Mouse (Mus musculus) heart, postnatal 0 days (tissue): ENCODE results near the gene Emilin2.

Experiments used
- CTCF ChIP-seq: IDR thresholded peaks from 2 replicates; pipeline ENCODE4 v1.5.1; 2016; ENCODE audit warnings: antibody characterized with exemption, control low read depth, low read depth
- EP300 ChIP-seq: IDR thresholded peaks from 2 replicates; pipeline ENCODE4 v1.6.1; 2016; ENCODE audit warnings: antibody characterized with exemption, low read depth

DNA sequence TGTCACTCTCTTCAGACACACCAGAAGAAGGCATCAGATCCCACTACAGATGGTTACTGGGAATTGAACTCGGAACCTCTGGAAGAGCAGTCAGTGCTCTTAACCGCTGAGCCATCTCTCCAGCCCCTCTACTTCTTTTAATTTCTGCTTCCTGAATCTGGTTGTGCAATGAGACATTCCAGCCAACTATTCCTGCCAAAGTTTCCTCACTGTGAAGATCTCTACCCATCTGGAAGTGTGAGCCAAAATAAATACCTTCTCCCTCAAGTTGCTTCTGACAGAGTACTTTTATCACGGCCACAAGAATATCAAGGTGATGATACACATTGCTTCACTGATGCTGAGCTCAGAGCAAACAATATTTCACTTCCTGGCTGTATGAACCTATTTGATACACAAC lies 7.6 kb upstream of the Emilin2 start:
- no peak for TF ChIP-seq CTCF
- no peak for TF ChIP-seq EP300
